Mouse (Mus musculus) heart, adult 2 months (tissue): ENCODE results near the gene Ptpro.

Source experiments
- CTCF ChIP-seq: fragments of 200-600 bp; IDR thresholded peaks from 2 replicates; pipeline ENCODE4 v1.8.1; 2022; ENCODE audit warnings: antibody characterized with exemption, mild to moderate bottlenecking, moderate library complexity
- EP300 ChIP-seq: fragments of 200-500 bp; IDR thresholded peaks from 2 replicates; pipeline ENCODE4 v1.6.1; 2011; ENCODE audit warnings: low read depth, low read length, control low read depth; ENCODE audit not compliant: insufficient read depth
- POLR2A ChIP-seq: fragments of 200-500 bp; IDR thresholded peaks from 2 replicates; pipeline ENCODE4 v1.6.1; 2011; ENCODE audit warnings: mild to moderate bottlenecking, low read depth, low read length, control low read depth; ENCODE audit not compliant: insufficient read depth

DNA sequence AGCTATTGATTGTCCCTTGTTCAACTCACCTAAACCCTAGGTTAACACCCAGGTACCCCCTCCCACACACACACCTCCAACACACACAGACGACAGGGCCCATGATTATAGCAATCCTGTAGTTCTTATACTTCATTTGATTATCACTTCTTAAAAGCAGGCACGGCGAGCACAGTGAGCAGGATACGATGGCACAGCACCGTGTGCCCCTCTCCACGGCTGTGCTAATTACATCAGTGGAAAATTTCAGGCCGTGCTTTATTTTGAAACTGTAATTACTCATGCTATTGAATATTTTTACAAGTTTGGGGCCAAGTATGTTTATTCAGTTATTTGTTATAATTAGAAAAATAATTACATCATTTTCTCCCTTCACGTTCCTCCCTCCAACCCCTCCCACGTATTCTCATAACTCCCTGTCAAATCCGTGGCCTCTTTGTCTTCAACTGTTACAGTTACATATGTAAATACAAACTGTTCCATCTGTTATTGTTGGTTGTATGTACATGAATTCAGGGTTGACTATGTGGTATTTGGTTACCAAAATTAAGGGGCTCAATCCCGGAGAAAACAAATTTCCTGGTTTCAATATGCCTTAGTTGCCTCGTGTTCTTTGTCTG is 66.2 kb downstream of the Ptpro start:
- no peak for TF ChIP-seq CTCF
- no peak for TF ChIP-seq POLR2A
- TF ChIP-seq EP300 = no peak
